In genomic region chr2:83396307-83396706, GRCm38 (mm10) we compare ENCODE assay signal across 23 mouse cellular contexts.
"Had no signal": no experiment of that assay in that cellular context is flagged by ENCODE, and none has a peak within 500 bp of the region (broad histone marks: within the 10 kb centered on the region; RNA-seq: fewer than 3 reads in every experiment).

No protein-coding gene starts in this region.

- H3K27ac ChIP-seq: kidney, postnatal 0 days; layer of hippocampus, adult 2 months; limb, embryonic 10.5 days; limb, embryonic 13.5 days; liver, embryonic 12.5 days; liver, embryonic 15.5 days; lung, embryonic 15.5 days; midbrain, embryonic 10.5 days; stomach, postnatal 0 days had no signal

- H3K4me3 ChIP-seq: layer of hippocampus, adult 2 months; limb, embryonic 10.5 days; limb, embryonic 13.5 days; liver, embryonic 12.5 days; liver, embryonic 15.5 days; lung, embryonic 15.5 days; megakaryocyte, embryonic 14.5 days; midbrain, embryonic 10.5 days had no signal

- H3K4me1 ChIP-seq: limb, embryonic 10.5 days; limb, embryonic 13.5 days; liver, embryonic 12.5 days; liver, embryonic 15.5 days; lung, embryonic 15.5 days; megakaryocyte, embryonic 14.5 days had no signal

- H3K4me2 ChIP-seq: limb, embryonic 13.5 days; liver, embryonic 12.5 days; liver, embryonic 15.5 days; lung, embryonic 15.5 days had no signal

- H3K36me3 ChIP-seq: limb, embryonic 10.5 days; limb, embryonic 13.5 days; liver, embryonic 12.5 days; liver, embryonic 15.5 days; lung, embryonic 15.5 days; midbrain, embryonic 10.5 days had no signal

- H3K9ac ChIP-seq: limb, embryonic 13.5 days; liver, embryonic 12.5 days; liver, embryonic 15.5 days; lung, embryonic 15.5 days had no signal

- DNase-seq: kidney, adult 2 months; kidney, postnatal 25 days; layer of hippocampus, adult 9-11 months; liver; lung, adult 18-20 months; lung, postnatal 10 days; lung, postnatal 36 days; right cerebral cortex, adult 18-20 months; right cerebral cortex, postnatal 14 days; right cerebral cortex, postnatal 4 days; thymus, adult 2 months; thymus, postnatal 14 days; thymus, postnatal 4 days had no signal

- H3K27me3 ChIP-seq: limb, embryonic 13.5 days; liver, embryonic 12.5 days; liver, embryonic 15.5 days; lung, embryonic 15.5 days; megakaryocyte, embryonic 14.5 days had no signal

- ATAC-seq: liver, embryonic 12.5 days had no signal

- H3K9me3 ChIP-seq: limb, embryonic 10.5 days; limb, embryonic 13.5 days; liver, embryonic 12.5 days; liver, embryonic 15.5 days; lung, embryonic 15.5 days; midbrain, embryonic 10.5 days had no signal
